Mouse (Mus musculus): ENCODE data around the gene Kcna6.

Gene Kcna6

DNA sequence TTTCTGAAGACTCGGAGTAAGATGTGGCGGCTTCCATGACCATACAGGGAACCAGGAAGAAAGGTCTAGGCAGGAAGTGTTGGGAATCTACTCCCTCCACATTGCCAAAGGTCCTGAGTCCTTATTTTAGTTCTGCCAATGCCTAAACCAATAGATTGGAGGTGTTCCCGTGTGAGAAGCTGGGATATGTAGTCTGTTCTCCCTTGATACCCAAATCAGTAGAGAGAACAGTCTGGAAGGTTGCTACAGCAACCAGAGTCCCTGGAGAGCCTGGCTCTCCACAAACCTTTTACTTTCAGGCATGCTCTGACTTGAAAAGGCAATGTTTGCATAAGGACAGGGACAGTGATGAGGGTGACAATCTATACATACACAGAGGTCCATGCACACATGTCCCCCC, 4.7 kb downstream of the Kcna6 start:
- no peak for DNase-seq

DNA sequence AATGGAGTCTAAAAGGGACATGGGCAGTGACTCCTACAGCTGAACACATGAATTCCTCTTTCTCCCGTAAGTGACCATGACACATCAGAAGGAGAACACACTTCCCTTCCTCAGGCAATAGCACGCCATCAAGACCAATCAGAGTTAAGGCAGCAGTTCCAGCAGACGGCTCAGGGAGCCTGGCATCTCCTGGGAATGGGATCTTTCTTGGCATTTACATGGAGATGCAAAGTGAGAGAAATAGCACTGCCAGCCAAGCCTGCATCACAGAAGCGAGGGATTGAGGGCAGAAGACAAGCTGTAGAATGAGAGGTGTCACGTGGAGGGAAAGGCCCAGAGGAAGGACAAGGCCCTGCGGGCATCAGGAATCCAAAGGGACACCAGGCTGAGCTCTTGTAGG, 7.8 kb downstream of the Kcna6 start:
- DNase-seq, result no peak

DNA sequence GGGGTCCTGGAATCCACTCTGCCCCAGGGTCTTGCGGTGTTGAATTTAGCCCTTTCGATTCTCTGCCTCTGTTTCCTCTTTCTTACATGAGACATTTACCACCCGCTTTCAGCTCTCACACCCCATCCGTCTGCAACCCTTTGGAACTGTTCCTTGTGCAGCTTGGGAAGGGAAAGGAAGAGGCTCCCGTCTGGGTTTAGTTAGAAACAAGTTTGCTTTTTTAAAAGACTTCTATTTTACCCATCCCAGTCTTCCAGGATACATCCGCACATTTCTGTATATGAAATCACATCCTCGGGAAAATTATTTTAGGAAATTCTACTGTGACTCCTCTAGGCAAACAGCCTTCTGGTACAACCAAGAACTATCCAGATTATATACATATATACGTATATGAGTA, 11.7 kb downstream of the Kcna6 start:
- no peak for DNase-seq

DNA sequence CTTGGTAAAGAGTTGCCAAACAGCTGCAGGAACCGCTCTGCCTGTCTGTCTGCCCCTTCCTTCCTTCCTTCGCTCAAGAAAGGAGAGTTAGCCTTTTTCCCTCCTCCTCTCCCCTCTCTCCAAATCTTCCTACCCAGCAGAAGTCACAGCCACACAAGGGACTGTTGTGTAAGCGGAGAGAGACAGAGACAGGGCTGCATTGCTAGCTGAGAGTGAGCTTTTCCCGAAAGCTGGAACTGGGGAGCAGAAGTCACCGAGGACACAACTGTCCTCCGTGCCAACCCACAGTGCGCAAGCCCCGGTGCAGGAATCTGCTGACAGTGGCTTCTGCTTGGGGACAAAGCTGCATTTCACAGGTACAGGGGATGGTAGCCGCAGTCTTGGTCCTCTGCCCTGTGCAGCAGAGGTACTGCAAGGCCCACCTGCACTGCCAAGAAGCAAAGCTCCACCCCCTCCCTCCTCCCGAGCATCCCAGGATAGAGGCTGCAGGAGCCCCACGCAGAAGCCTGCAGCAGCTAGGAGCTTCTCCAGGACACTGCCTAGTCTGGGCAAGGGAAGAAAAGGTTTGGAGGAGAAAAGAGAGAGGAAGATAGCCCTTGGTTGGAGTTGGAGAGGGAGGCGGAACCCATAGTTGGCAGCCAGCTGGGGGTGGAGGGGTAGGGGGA, 21.9 kb downstream of the Kcna6 start:
- no peak for DNase-seq

DNA sequence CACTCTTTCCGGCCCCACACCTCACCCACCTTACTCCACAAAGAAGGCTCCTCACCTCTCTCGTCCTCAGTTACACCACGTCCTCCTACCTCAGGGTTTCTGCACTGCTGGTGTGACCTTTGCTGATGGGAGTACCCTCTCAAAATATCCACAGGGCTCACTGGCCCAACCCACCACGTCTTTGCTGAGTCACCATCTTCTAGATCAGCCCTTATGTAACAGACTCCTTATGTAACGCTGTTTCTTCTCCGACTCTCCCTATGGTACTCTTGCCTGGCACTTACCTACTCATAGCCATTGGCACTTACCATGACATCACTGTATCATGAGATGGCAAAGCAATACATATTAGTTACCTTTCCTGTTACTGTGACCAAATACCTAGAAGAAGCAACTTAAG, 27.9 kb downstream of the Kcna6 start:
- no peak for DNase-seq

DNA sequence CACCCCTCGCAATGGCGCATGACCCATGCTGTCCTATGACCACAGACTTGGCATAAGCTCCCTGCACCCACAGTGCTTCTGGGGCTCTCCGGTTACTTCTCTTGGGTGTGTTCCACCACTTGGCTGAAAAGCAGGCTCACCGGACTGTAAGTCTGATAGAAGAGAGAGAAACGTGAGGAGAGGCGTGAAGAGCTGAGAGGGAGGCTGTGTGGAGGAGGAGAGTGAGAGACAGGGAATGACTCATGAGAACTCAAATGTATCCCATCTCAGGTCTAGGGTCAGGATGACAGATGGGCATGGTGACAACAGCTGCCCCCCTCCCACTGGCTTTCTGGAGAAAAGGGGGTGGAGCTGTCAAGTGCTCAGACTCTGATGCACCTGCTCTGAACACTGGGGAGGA, 34.5 kb downstream of the Kcna6 start:
- DNase-seq, result no peak

DNA sequence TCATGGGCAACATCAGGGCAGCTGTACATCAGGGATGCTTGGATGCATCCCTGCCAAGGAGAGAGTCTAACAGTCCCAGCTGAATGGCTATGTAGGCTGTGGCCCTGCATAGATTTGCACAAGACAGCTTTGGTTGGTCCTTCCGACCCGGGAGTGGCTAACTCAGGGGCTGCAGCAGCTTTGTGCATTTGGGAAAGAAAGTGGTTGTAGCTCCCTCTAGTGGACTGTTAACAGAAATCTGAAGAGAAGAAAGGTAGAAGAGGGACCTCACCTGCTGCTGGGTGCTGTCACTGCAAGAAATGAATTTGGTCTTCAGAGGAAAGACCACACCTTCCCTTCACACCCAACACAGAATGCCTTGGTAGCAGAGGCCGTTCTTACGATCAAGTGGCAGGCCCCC, 36.0 kb downstream of the Kcna6 start:
- DNase-seq, result peak; percentile 30 to 43

DNA sequence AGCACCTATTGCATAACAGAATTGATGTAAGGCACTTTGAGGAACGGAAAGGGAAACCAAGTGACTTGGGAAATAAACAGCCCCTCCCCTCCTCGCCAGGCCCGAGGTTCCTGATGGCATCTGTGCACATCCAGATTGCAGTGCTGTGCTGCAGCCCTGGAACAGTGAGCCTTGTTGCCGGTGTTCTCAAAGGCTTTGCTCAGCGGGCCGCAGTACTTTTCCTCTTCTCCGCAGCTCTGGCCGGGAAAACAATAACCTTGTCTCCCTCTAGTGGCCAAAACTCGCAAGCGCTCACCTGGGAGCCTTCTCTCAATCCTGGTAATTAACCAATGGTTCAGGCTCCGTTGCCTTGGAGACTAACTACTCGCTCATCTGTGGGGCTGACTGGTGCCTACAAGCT, 38.4 kb downstream of the Kcna6 start:
- DNase-seq, result peak; percentile 93 to 97

DNA sequence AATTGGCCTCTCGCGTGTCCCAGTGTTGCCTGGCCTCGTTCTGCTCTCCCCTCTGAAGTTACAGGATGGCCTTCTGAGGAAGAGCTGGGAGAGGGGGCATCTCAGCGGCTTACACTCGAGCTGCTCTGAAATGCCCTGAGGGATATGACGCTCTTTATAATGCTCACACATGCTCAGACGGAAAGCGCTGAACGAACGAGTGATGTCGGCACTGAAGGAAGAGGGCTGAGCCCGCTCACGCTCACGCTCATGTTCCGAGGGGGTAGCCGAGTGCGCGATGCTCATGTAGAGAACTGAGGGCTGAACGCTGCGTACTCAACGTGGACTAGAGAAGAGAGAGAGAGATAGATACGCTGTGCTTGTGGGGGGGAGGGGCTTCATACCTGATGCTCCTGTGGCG, 39.3 kb downstream of the Kcna6 start:
- DNase-seq, result no peak

DNA sequence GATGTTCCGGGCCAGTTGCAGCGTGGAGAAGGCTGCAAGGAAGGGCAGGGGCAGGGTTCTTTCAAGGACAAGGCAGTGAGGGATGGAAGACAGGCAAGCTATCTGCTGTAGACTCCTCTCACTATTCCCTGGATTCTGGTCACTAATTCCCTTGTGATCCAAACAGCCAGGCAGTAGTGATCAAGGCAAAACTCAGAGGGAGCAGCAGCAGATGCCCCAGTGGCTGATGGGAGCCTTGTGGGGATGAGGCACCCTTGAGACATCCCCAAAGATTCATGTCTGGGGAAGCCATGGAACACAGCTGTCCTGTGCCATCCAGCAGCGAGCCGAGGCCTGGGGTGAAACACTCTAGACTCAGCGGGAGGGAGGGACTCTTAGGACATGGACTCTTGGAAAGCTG, 40.5 kb downstream of the Kcna6 start:
- no peak for DNase-seq

DNA sequence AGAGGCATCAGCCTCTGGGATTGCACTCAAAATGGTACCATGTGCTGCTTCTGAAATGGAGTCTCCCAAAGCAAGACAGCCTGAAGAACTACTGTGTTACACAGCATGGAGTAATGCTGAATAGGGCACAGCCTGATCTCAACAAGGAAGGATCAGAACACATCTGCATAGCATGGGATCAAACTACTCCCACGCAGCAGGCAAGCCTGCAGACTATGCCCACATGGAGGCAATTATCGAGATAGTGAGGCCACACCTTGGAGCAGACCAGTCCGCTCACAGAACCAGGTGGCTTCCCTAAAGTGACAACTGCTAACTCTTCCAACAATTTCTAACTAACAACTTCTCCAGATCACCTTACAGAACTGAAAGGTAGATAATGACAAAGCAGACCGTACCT, 53.4 kb downstream of the Kcna6 start:
- no peak for DNase-seq

DNA sequence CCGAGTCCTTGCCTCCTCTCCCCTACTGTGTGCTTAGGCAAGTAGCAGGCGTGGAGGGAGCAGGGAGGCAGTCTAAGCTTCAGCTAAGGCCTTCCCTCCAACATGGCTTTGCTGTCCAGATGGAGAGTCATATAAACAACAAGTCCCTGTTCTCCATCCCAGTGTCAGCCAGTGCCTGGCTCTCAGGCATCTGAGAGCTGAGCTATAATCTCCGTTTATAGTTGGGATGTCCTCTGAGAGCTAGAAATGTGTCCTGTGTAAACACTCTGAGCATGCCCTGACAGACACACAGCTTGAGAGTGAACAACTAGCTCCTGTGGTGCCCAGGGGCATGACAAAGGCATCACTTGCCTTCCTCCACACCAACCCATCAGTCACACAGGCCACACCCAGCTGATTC, 55.3 kb downstream of the Kcna6 start:
- no peak for DNase-seq

DNA sequence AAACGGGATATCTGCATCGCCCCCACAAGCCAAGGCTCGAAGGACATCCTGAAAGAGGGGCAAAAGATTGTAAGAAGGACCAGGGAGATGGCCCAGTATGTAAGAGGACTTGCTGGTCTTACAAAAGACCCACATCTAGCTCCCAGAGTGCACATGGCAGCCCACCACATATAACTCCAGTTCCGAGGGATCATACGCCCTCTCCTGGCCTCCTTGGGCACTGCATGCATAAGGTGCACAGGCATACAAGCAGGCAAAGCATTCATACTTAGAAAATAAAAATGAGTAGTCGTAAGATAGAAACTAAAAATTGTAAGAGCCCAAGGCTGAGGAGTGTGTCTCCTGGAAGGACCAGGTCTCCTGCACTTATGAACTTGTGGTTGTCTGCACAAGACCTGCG, 61.5 kb downstream of the Kcna6 start:
- DNase-seq, result peak; percentile 52 to 55

DNA sequence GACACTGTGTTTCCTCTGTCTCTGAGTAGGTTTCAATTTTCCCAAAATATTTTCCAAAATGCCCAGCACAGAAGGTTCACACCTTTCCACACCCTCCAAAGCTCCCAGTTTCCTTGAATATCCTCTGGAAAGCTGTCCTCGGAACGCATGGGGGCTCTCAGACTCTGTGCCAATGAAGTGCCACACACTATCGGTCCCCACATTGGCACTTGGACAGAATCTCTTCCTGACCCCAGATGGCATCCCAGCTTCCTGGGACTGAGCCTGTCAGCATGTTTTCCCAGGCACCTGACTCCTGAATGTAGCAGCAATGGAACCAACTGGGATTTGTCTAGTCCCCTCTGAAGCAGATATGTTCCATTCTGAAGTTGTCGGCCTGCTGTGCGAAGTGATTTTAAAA, 73.5 kb downstream of the Kcna6 start:
- DNase-seq, result peak; percentile 68 to 70

DNA sequence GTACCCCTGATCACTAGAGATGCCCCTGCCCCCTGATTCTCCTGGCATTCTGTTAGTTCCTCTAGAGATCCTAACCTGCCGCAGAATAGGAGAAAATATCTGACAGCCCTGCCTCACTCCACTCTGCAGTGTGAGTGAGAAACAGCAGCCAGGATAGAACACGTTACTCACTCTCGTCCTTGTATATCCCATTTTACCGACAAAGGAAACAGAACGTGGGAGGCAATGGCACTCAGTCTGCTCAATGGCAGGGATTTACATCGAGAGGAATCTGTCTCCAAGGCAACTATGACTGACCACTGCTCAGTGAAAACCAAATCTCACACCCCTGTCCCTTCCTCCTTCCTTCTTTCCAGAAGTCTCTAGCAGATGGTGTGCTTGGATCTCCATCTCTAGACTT, 74.4 kb downstream of the Kcna6 start:
- DNase-seq, result no peak

DNA sequence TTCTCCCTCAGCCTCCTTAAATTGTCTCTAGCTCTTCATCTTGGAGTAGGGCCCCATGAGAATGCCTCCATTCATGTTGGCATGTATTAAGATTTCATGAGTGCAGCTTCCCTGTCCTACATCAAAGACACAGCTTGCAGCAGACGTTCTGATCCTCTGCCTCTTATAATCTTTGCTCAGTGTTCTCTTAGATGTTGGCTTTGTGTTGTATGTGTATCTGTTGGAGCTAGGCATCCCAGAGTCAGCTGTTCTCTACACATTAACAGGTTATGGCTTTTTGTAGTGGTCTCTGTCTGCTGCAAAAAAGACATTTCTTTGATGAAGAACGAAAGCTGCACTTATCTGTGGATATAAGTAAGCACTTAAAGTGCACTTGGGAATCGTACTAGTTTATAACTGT, 75.9 kb downstream of the Kcna6 start:
- DNase-seq, result no peak

All from cerebellum, postnatal 36 days (tissue).